Mouse (Mus musculus) heart, adult 18-20 months (tissue): ENCODE results near the gene Npr1. TPM values are rescaled to one million over a fixed set of nuclear protein-coding genes. Genes with fewer than 3 reads are reported as not detected.

Source experiments
- DNase-seq, 2 experiments: peaks; one replicate each; pipeline ENCODE4 v3.0.0; 2021 to 2022; ENCODE audit warnings: mixed read lengths in 1 of 2
- total RNA-seq, 2 experiments: library from RNA; stranded (reverse); gene quantifications; 2 replicates each; pipeline ENCODE4 v1.2.3; 2021

The Npr1 gene
- total RNA-seq, 2 experiments from 2014 or later = 16.2 to 16.8 TPM

- DNase-seq = no peak
These were observed 28.5 kb downstream of the Npr1 start for GRCm38 (mm10) chr3:90437131-90437530.

- DNase-seq = no peak
These were observed 31.5 kb downstream of the Npr1 start for GRCm38 (mm10) chr3:90434073-90434730.

- peak; percentile 100 for DNase-seq
These were observed 32.2 kb downstream of the Npr1 start, which contains the start of gene Ints3 for GRCm38 (mm10) chr3:90433381-90434020. Gene Ints3 (minus strand): TSS chr3:90433622.

- peak in 1 of 2 experiments; percentile 68 for DNase-seq
These were observed 32.9 kb downstream of the Npr1 start for GRCm38 (mm10) chr3:90432811-90433219.

GRCm38 (mm10) chr3:90432348-90432747 is 33.3 kb downstream of the Npr1 start:
- DNase-seq = no peak

- DNase-seq = no peak
These were observed 36.1 kb downstream of the Npr1 start for GRCm38 (mm10) chr3:90429576-90429975.

- peak in 1 of 2 experiments; percentile 50 for DNase-seq
These were observed 37.5 kb downstream of the Npr1 start for GRCm38 (mm10) chr3:90428186-90428585.

- peak in 1 of 2 experiments; percentile 38 for DNase-seq
These were observed 38.1 kb downstream of the Npr1 start for GRCm38 (mm10) chr3:90427574-90427973.

- no peak for DNase-seq
These were observed 40.2 kb downstream of the Npr1 start for GRCm38 (mm10) chr3:90425499-90425898.

- DNase-seq = no peak
These were observed 42.1 kb downstream of the Npr1 start for GRCm38 (mm10) chr3:90423549-90423948.

GRCm38 (mm10) chr3:90420696-90421095 is 45.0 kb downstream of the Npr1 start:
- no peak for DNase-seq

GRCm38 (mm10) chr3:90413011-90413396 is 52.7 kb downstream of the Npr1 start:
- no peak for DNase-seq

- DNase-seq = peak; percentile 78 to 87
These were observed 53.2 kb downstream of the Npr1 start for GRCm38 (mm10) chr3:90412312-90413010.

- DNase-seq = no peak
These were observed 56.9 kb downstream of the Npr1 start for GRCm38 (mm10) chr3:90408721-90409120.

- no peak for DNase-seq
These were observed 59.3 kb downstream of the Npr1 start for GRCm38 (mm10) chr3:90406414-90406813.

- no peak for DNase-seq
These were observed 61.1 kb downstream of the Npr1 start for GRCm38 (mm10) chr3:90404609-90405008.

GRCm38 (mm10) chr3:90404121-90404520 is 61.5 kb downstream of the Npr1 start:
- DNase-seq = no peak

- DNase-seq = no peak
These were observed 64.7 kb downstream of the Npr1 start for GRCm38 (mm10) chr3:90400993-90401392.

Other genes with a start within 250 kb of the Npr1 start
- gene Jtb, start 234.3 kb downstream of the Npr1 start, total RNA-seq = 10 to 100 TPM; 51.7 to 54.8 TPM
- gene Creb3l4, start 222.4 kb downstream of the Npr1 start, total RNA-seq = under 1 TPM in 1 of 2 experiments, not detected in 1; 0.41 TPM
- gene Slc39a1, start 217.7 kb downstream of the Npr1 start, total RNA-seq = 10 to 100 TPM; 62.0 to 65.5 TPM
- gene Crtc2, start 211.7 kb downstream of the Npr1 start, total RNA-seq = 10 to 100 TPM; 13.4 to 18.0 TPM
- 10 to 100 TPM; 33.6 to 37.5 TPM for gene Dennd4b, start 200.7 kb downstream of the Npr1 start, total RNA-seq
- 10 to 100 TPM; 40.0 to 41.8 TPM for gene Gatad2b, start 172.7 kb downstream of the Npr1 start, total RNA-seq
- under 1 TPM; 0.50 to 0.62 TPM for gene Slc27a3, start 75.9 kb downstream of the Npr1 start, total RNA-seq
- 10 to 100 TPM; 24.6 TPM for gene Ints3, start 32.2 kb downstream of the Npr1 start, total RNA-seq
- 10 to 100 TPM; 29.3 to 30.1 TPM for gene Ilf2, start 10.3 kb upstream of the Npr1 start, total RNA-seq
- 10 to 100 TPM; 62.0 to 70.7 TPM for gene Snapin, start 25.2 kb upstream of the Npr1 start, total RNA-seq
- 10 to 100 TPM; 90.0 to 96.6 TPM for gene Chtop, start 43.6 kb upstream of the Npr1 start, total RNA-seq
- 1,000 to 10,000 TPM; 1,108 to 1,133 TPM for gene S100a1, start 48.5 kb upstream of the Npr1 start, total RNA-seq
- gene S100a13, start 48.6 kb upstream of the Npr1 start, total RNA-seq = 10 to 100 TPM; 29.6 to 31.2 TPM
- gene S100a14, start 61.0 kb upstream of the Npr1 start, total RNA-seq = under 1 TPM; 0.49 to 0.60 TPM
- 10 to 100 TPM; 62.9 to 71.8 TPM for gene S100a16, start 71.4 kb upstream of the Npr1 start, total RNA-seq
- not detected for gene S100a3, start 94.7 kb upstream of the Npr1 start, total RNA-seq
- gene S100a2, start 124.4 kb upstream of the Npr1 start, total RNA-seq = not detected
- not detected for gene Gm42674, start 136.0 kb upstream of the Npr1 start, total RNA-seq
- 10 to 100 TPM; 12.5 to 14.1 TPM for gene S100a4, start 137.9 kb upstream of the Npr1 start, total RNA-seq
- gene S100a5, start 142.7 kb upstream of the Npr1 start, total RNA-seq = not detected
- gene S100a6, start 147.0 kb upstream of the Npr1 start, total RNA-seq = 10 to 100 TPM; 76.5 to 79.4 TPM
- gene S100a7a, start 188.2 kb upstream of the Npr1 start, total RNA-seq = under 1 TPM in 1 of 2 experiments, not detected in 1; 0.47 TPM
- not detected for gene S100a8, start 203.1 kb upstream of the Npr1 start, total RNA-seq
- gene S100a9, start 229.9 kb upstream of the Npr1 start, total RNA-seq = under 1 TPM in 1 of 2 experiments, not detected in 1; 0.57 TPM